Mouse (Mus musculus): ENCODE measurements around the gene Scgb2b21.
"Not testable (repeated sequence)": the region's sequence is repeated elsewhere in the genome, so short reads cannot be mapped to it uniquely, and the experiment has no call there.

The Scgb2b21 gene

GRCm38 (mm10) chr7:33520358-33520757, at the start of gene Scgb2b21:
Gene Scgb2b21 (minus strand): TSS chr7:33520458.
- no peak for DNase-seq (ENCODE audit: low spot score)

- not testable (repeated sequence) for DNase-seq (ENCODE audit: low spot score)
These were observed 23.2 kb upstream of the Scgb2b21 start for GRCm38 (mm10) chr7:33543420-33543819.

Data from MN1 (cell line).